Mouse (Mus musculus): ENCODE results near the gene Capn9.

Capn9 gene

GRCm38 (mm10) chr8:124635247-124635502 is 59.3 kb downstream of the Capn9 start:
- no peak for DNase-seq (ENCODE audit: low read depth, low spot score)

DNA sequence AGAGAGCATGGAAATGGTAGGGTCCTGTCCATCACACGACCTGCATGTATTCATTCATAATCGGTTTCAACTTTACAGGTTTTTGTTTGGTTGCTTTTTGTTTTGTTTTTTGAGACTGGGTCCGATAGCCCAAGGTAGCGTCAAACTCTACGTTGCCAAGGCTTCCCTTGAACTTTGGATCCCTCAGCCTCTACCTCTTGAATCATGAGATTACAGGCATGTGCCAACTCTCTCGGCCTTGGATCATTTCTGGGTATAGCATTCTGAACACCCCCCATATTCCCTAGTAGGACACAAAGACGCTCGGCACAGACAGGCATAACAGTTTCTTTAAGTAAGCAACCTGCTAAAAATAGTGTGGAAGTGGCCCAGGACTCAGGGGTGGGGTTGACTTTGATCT is 65.7 kb downstream of the Capn9 start:
- DNase-seq (ENCODE audit: low read depth, low spot score): no peak

DNA sequence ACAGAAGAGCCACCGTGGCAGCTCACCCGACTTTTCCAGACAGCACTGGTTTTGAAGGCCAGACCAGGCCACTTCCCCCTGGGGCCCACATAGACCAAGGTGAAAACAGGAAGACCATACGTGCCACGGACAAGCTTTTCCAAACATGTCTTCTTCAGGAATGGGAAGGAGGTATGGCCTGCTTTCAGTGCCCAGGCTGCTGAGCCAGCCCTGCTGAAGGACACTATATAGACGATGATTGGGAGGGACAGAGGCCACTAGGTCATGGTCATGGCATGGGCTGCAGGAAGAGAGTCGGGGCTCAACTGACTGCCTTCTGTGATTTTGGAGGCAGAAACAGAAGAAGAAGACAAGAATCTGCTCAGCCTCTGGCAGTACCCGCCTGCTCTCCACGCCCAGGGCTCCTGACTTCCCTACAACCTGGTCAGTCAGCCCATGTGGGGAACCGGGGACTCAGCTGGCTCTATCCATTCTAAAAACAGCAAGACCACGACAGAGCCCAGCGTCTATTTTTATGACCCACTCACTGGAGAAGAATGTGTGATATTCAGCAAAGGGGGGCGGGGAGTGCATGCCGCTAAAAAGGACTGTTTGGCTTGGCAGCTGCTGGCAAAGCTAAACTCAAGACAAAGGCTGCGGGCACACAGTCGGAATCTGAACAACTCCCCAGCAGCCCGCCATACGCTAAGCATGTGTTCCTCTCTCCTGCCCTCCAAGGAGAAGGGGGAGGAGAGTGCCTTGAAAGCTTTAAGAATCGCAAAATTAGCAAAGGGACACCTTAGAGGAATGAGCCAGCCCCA is 67.8 kb downstream of the Capn9 start:
- no peak for DNase-seq (ENCODE audit: low read depth, low spot score)

DNA sequence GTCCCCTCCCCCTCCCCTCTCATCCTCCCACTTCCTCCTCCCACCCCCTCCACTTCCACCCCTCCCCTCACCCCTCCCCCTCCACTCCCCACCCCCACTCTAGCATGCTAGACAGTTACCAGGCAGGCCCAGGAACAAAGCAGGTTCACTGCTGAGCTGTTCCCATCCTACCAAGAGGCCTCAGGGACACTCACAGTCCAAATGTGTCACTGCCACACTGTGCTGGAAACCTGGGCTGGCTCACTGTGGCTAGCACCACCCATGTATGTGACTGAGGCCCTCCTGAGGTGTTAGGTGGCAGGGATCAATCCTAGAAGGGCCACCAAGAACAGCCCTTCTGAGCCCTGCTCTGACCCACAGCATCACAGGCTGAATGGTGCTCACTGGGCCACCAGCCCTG is 72.4 kb downstream of the Capn9 start:
- DNase-seq (ENCODE audit: low read depth, low spot score): no peak

- DNase-seq (ENCODE audit: low read depth, low spot score): no peak
These were observed 75.9 kb downstream of the Capn9 start for GRCm38 (mm10) chr8:124651776-124652175.

DNA sequence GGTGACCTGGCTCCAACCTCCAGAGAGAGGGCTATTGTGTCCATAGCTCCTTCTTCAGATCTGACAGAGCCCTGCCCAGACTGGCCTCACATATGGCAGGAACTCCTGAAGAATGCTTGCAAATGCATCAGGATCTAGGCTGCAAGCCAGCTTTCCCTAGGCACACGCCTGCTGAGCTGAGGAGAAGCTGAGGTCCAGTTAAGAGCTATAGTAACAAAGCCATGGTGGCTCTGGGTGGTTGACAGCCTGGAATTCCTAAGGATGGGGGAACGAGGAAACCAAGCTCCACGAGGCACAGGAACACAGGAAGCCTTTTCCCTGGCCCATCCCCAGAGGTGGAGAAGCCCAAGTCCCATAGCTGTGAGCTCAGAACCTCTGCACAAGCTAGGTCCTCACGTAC is 76.6 kb downstream of the Capn9 start:
- no peak for DNase-seq (ENCODE audit: low read depth, low spot score)

GRCm38 (mm10) chr8:124653568-124654475 is 77.9 kb downstream of the Capn9 start:
- DNase-seq (ENCODE audit: low read depth, low spot score): no peak

DNA sequence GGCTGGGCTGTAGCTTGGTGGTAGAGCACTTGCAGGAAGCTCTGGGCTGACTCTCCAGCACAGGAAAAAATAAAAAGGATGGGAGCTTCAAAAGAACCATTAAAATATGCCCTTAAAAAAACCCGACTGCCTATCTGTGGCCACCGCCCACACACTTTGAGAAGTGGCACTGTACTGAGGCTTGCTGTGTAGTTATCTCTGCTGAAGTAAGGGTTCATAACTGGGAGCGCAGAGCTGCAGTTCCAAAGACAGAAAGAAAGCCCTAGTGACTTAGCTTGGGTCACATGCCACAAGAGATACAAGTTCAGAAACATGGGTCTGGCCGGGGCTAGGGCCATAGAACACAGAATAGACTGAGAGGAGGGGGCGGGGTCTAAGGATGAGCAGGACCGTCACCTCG is 82.0 kb downstream of the Capn9 start:
- DNase-seq (ENCODE audit: low read depth, low spot score): peak; percentile 27

GRCm38 (mm10) chr8:124658415-124658814 is 82.5 kb downstream of the Capn9 start:
- DNase-seq (ENCODE audit: low read depth, low spot score): peak; percentile 29

GRCm38 (mm10) chr8:124661781-124662180 is 85.9 kb downstream of the Capn9 start:
- DNase-seq (ENCODE audit: low read depth, low spot score): no peak

- DNase-seq (ENCODE audit: low read depth, low spot score): peak; percentile 15
These were observed 86.7 kb downstream of the Capn9 start for GRCm38 (mm10) chr8:124662446-124663111.

DNA sequence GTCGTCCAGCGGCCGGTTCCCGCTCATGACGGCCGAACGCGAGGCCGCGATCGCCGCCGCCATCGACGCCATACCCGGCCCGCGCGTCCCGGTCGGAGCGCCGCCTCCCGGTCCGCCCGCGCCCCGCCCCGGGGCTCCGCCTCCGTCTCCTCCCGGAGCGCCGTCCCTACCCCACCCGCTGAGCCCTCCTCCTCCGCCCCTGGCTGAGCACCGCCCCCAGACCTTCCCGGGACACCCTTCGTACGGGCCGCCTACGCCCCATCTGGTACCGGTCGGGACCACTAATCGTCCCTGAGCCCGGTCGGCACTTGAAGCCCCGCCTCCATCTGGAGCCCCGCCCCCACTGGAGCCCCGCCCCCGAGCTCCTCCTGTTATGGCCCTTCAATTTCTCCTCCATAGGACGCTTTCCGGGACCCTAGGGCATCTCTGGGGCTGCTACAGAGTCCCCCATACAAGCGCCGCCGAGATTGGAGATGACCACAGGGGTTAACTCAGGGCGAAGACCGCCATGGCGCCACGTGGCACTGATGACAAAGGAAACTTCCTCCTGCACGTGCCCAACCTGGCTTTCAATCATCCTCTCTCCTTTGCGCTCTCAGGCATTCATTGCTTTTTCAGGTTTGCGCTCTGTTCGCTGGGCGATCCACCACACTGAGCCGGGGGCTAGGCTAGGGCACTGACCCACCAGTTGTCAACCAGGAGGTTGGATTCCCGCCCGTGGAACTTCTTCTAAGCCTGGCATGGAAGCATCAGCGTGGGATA is 87.4 kb downstream of the Capn9 start, which contains the start of gene 2310022B05Rik:
2310022B05Rik (minus strand) TSS at position 258 of the 762 bp plus-strand sequence.
- peak; percentile 68 for DNase-seq (ENCODE audit: low read depth, low spot score)

DNA sequence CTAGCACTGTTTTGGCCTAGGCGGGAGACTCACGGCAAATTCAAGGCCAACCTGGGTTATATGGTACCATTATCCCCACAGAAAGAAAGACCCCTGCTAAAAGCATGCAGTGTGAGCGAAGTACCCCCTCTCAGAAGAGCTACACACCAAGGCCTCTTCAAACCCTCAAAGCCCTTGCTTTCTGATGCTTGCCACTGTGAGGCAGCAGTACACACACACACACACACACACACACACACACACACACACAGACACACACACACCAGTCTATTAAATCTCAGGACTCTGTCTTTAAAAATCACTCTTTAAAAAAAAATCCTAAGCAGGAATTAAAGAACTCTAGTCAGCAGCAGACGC is 87.9 kb downstream of the Capn9 start:
- DNase-seq (ENCODE audit: low read depth, low spot score): no peak

GRCm38 (mm10) chr8:124664414-124664813 is 88.5 kb downstream of the Capn9 start:
- no peak for DNase-seq (ENCODE audit: low read depth, low spot score)
